Mouse (Mus musculus) testis, postnatal 14 days (tissue): ENCODE measurements around the gene Dner.

Experiments used
- DNase-seq: peaks from one replicate; pipeline ENCODE4 v3.0.0; 2021; ENCODE audit warnings: low spot score

Gene Dner

GRCm38 (mm10) chr1:84524413-84524812 is 171.6 kb downstream of the Dner start:
- DNase-seq = no peak

GRCm38 (mm10) chr1:84522963-84523280 is 173.1 kb downstream of the Dner start:
- DNase-seq = no peak

GRCm38 (mm10) chr1:84522256-84522962 is 173.6 kb downstream of the Dner start:
- no peak for DNase-seq

- DNase-seq = peak; percentile 26
Observed at GRCm38 (mm10) chr1:84518347-84518746, 177.7 kb downstream of the Dner start.

GRCm38 (mm10) chr1:84513201-84513600 is 182.8 kb downstream of the Dner start:
- no peak for DNase-seq

GRCm38 (mm10) chr1:84508510-84508909 is 187.5 kb downstream of the Dner start:
- peak; percentile 38 for DNase-seq

- no peak for DNase-seq
Observed at GRCm38 (mm10) chr1:84507568-84507967, 188.5 kb downstream of the Dner start.

- DNase-seq = peak; percentile 6
Observed at GRCm38 (mm10) chr1:84506984-84507546, 189.0 kb downstream of the Dner start.

GRCm38 (mm10) chr1:84500673-84501072 is 195.3 kb downstream of the Dner start:
- no peak for DNase-seq

GRCm38 (mm10) chr1:84491732-84492131 is 204.3 kb downstream of the Dner start:
- no peak for DNase-seq

GRCm38 (mm10) chr1:84488546-84488945 is 207.5 kb downstream of the Dner start:
- no peak for DNase-seq

GRCm38 (mm10) chr1:84485066-84485465 is 211.0 kb downstream of the Dner start:
- DNase-seq = no peak

GRCm38 (mm10) chr1:84484577-84484976 is 211.4 kb downstream of the Dner start:
- DNase-seq = no peak

GRCm38 (mm10) chr1:84479976-84480375 is 216.0 kb downstream of the Dner start:
- DNase-seq = no peak

GRCm38 (mm10) chr1:84474274-84474673 is 221.7 kb downstream of the Dner start:
- no peak for DNase-seq

GRCm38 (mm10) chr1:84472260-84472659 is 223.8 kb downstream of the Dner start:
- no peak for DNase-seq

- no peak for DNase-seq
Observed at GRCm38 (mm10) chr1:84470342-84470741, 225.7 kb downstream of the Dner start.

- no peak for DNase-seq
Observed at GRCm38 (mm10) chr1:84467664-84468063, 228.4 kb downstream of the Dner start.

- no peak for DNase-seq
Observed at GRCm38 (mm10) chr1:84464761-84465160, 231.3 kb downstream of the Dner start.

- DNase-seq = no peak
Observed at GRCm38 (mm10) chr1:84463976-84464662, 231.9 kb downstream of the Dner start.

- no peak for DNase-seq
Observed at GRCm38 (mm10) chr1:84449566-84450278, 246.3 kb downstream of the Dner start.

- DNase-seq = no peak
Observed at GRCm38 (mm10) chr1:84443640-84444039, 252.4 kb downstream of the Dner start.

- DNase-seq = no peak
Observed at GRCm38 (mm10) chr1:84443050-84443449, 253.0 kb downstream of the Dner start.
